Comparison of ENCODE assay signal across 8 mouse cellular contexts in genomic region chr11:73006377-73006776, GRCm38 (mm10). TPM values are rescaled to one million over a fixed set of nuclear protein-coding genes. Genes with fewer than 3 reads are reported as not detected.
DNase-seq lines count a peak whose midpoint lies in the region; ATAC-seq lines count a peak whose summit lies in the region.

No protein-coding gene starts in this region.

- intact Hi-C loops in left cerebral cortex, postnatal 4 days (cut with DNase I), result loop anchor here (5.0 kb wide), 1 partner anchor 41 kb away; the partner anchor contains the start of gene Ncbp3
- intact Hi-C loops in heart, postnatal 10 days (cut with DNase I), result loop anchor here (5.0 kb wide), 1 partner anchor 101 kb away; no protein-coding TSS in a partner anchor

- no peak overlapping the region for H3K9ac ChIP-seq in midbrain, embryonic 14.5 days (replicated peaks; ENCODE audit: low read length)

- no peaks in the 10 kb centered on the region for H3K9me3 ChIP-seq in midbrain, embryonic 14.5 days (ENCODE audit: control insufficient read depth, low read length)

- no peaks in the 10 kb centered on the region for H3K4me1 ChIP-seq in midbrain, embryonic 14.5 days (ENCODE audit: control insufficient read depth, insufficient read depth, low read length)

- ATAC-seq in midbrain, embryonic 14.5 days (ENCODE audit: low FRiP score, low TSS enrichment), result no peak

- DNase-seq in left cerebral cortex, postnatal 4 days, result peak; percentile 45
- no peak for DNase-seq in left cerebral cortex, adult 8-10 months (ENCODE audit: low spot score in 2 of 2)
- DNase-seq in WW6 (ENCODE audit: low read depth, low spot score), result peak; percentile 67
- peak; percentile 71 to 72 for DNase-seq in cerebellum, postnatal 36 days
- peak; percentile 76 for DNase-seq in heart, postnatal 10 days
- DNase-seq in large intestine, adult 2 months (ENCODE audit: low read depth, low spot score), result peak; percentile 69
- peak; percentile 80 for DNase-seq in midbrain, embryonic 14.5 days
- peak; percentile 58 to 61 for DNase-seq in thymus, postnatal 36 days

- WGBS in large intestine, adult 2 months, result 3% methylated on average over 2 of the region's 2 CpGs
- WGBS in midbrain, embryonic 14.5 days, result 1% methylated on average over 2 of the region's 2 CpGs

- H3K36me3 ChIP-seq in midbrain, embryonic 14.5 days (ENCODE audit: control insufficient read depth, insufficient read depth, low read length), result no peaks in the 10 kb centered on the region

- no peaks in the 10 kb centered on the region for H3K27me3 ChIP-seq in midbrain, embryonic 14.5 days (ENCODE audit: control insufficient read depth, insufficient read depth, low read length)

- H3K4me3 ChIP-seq in midbrain, embryonic 14.5 days (replicated peaks; ENCODE audit: low read depth, low read length), result no peak overlapping the region

- no peak overlapping the region for H3K27ac ChIP-seq in midbrain, embryonic 14.5 days (replicated peaks; ENCODE audit: low read depth, low read length)

- H3K4me2 ChIP-seq in midbrain, embryonic 14.5 days (ENCODE audit: low read length), result no peak overlapping the region

RNA-seq across cellular contexts. Expression of gene P2rx1, which starts 7.5 kb away (rescaled TPM):
- total RNA-seq in left cerebral cortex, postnatal 4 days (2021), result under 1 TPM; 0.28 to 0.50 TPM
- total RNA-seq in left cerebral cortex, adult 8-10 months (2022), result under 1 TPM; 0.21 to 0.89 (median 0.41) TPM
- total RNA-seq in heart, postnatal 10 days (2021), result under 1 TPM; 0.72 to 0.98 TPM
- polyA plus RNA-seq in large intestine, adult 2 months (2012; rRNA removed), result 6.5 and 11.8 TPM in 2 replicates
- polyA plus RNA-seq in midbrain, embryonic 14.5 days (2014; fragmentation: Nextera tagmentation; extraction: Ambion mirVana), result 0.36 and 0.41 TPM in 2 replicates

RNA-seq across cellular contexts. Expression of gene Camkk1, which starts 12.4 kb away (rescaled TPM):
- total RNA-seq in left cerebral cortex, postnatal 4 days (2021), result 10 to 100 TPM; 28.7 to 30.5 TPM
- 100 to 1,000 TPM; 107 to 111 (median 108) TPM for total RNA-seq in left cerebral cortex, adult 8-10 months (2022)
- 1 to 10 TPM; 1.1 to 2.0 TPM for total RNA-seq in heart, postnatal 10 days (2021)
- 3.8 and 4.2 TPM in 2 replicates for polyA plus RNA-seq in large intestine, adult 2 months (2012; rRNA removed)
- polyA plus RNA-seq in midbrain, embryonic 14.5 days (2014; fragmentation: Nextera tagmentation; extraction: Ambion mirVana), result 11.0 and 16.6 TPM in 2 replicates

RNA-seq across cellular contexts. Expression of gene Ncbp3, which starts 41.2 kb away (rescaled TPM):
- 10 to 100 TPM; 10.4 to 10.7 TPM for total RNA-seq in left cerebral cortex, postnatal 4 days (2021)
- total RNA-seq in left cerebral cortex, adult 8-10 months (2022), result 1 to 10 TPM; 8.4 to 9.4 (median 9.2) TPM
- total RNA-seq in heart, postnatal 10 days (2021), result 1 to 10 TPM; 9.0 TPM
- polyA plus RNA-seq in large intestine, adult 2 months (2012; rRNA removed), result 2.2 and 2.4 TPM in 2 replicates
- polyA plus RNA-seq in midbrain, embryonic 14.5 days (2014; fragmentation: Nextera tagmentation; extraction: Ambion mirVana), result 8.3 and 10.2 TPM in 2 replicates

RNA-seq across cellular contexts. Expression of gene Atp2a3, which starts 45.4 kb away (rescaled TPM):
- 1 to 10 TPM; 2.3 to 2.5 TPM for total RNA-seq in left cerebral cortex, postnatal 4 days (2021)
- total RNA-seq in left cerebral cortex, adult 8-10 months (2022), result 1 to 10 TPM; 6.5 to 8.0 (median 7.1) TPM
- total RNA-seq in heart, postnatal 10 days (2021), result 10 to 100 TPM; 17.1 to 19.0 TPM
- polyA plus RNA-seq in large intestine, adult 2 months (2012; rRNA removed), result 118 and 136 TPM in 2 replicates
- polyA plus RNA-seq in midbrain, embryonic 14.5 days (2014; fragmentation: Nextera tagmentation; extraction: Ambion mirVana), result 0.55 and 0.91 TPM in 2 replicates

Comparison
In these comparisons a context has a peak if more than half of its experiments do, and no peak if none do; other contexts are left out.
1. DNase-seq: peak in left cerebral cortex, postnatal 4 days (single experiment), WW6 (single experiment), cerebellum, postnatal 36 days (2 of 2), heart, postnatal 10 days (2 of 2), large intestine, adult 2 months (single experiment), midbrain, embryonic 14.5 days (single experiment) and thymus, postnatal 36 days (2 of 2); none in left cerebral cortex, adult 8-10 months (0 of 2).
2. RNA of gene Camkk1, which starts 12.4 kb away (total RNA-seq): 107 to 111 TPM in left cerebral cortex, adult 8-10 months and 28.7 to 30.5 TPM in left cerebral cortex, postnatal 4 days; 1.1 to 2.0 TPM in heart, postnatal 10 days; every median in the first group is over 10 times any median in the second.